Mouse (Mus musculus) CH12.LX (cell line): ENCODE measurements around the gene Trak2. TPM values are rescaled to one million over a fixed set of nuclear protein-coding genes. Genes with fewer than 3 reads are reported as not detected.

ENCODE experiments used
- polyA plus RNA-seq: library from polyadenylated mRNA; unstranded; fragments of >175 nt; gene quantifications from 2 replicates; pipeline ENCODE4 v1.2.1, GENCODE M21; 2012; ENCODE audit warnings: low read depth; ENCODE audit not compliant: insufficient read length
- total RNA-seq, 2 experiments: library from RNA; depleted of rRNA; stranded (reverse); fragments of 300-350 nt in 1 of 2; fragments of >200 nt in 1 of 2; gene quantifications; 2 replicates each; pipeline ENCODE4 v1.2.3; 2012 to 2014

Trak2 gene
- total and polyA plus RNA-seq, 3 experiments = 7.7 to 16.7 (median 11.4) TPM

Other genes with a start within 250 kb of the Trak2 start
- gene Casp8, start 178.1 kb downstream of the Trak2 start, total RNA-seq (2012; rRNA removed) = 36.2 and 42.6 TPM in 2 replicates
- gene Casp8, start 178.1 kb downstream of the Trak2 start, total RNA-seq (2014; rRNA removed) = 59.3 and 69.9 TPM in 2 replicates
- gene Casp8, start 178.1 kb downstream of the Trak2 start, polyA plus RNA-seq = 53.3 and 64.9 TPM in 2 replicates
- gene Stradb, start 92 bp upstream of the Trak2 start, total RNA-seq (2012; rRNA removed) = 2.5 and 3.4 TPM in 2 replicates
- gene Stradb, start 92 bp upstream of the Trak2 start, total RNA-seq (2014; rRNA removed) = 4.4 and 5.0 TPM in 2 replicates
- 5.7 and 6.1 TPM in 2 replicates for gene Stradb, start 92 bp upstream of the Trak2 start, polyA plus RNA-seq
- not detected in 2 replicates for gene C2cd6, start 121.5 kb upstream of the Trak2 start, total RNA-seq (2012; rRNA removed)
- gene C2cd6, start 121.5 kb upstream of the Trak2 start, total RNA-seq (2014; rRNA removed) = not detected in 2 replicates
- gene C2cd6, start 121.5 kb upstream of the Trak2 start, polyA plus RNA-seq = not detected in 2 replicates
- 4.0 and 4.4 TPM in 2 replicates for gene Tmem237, start 147.0 kb upstream of the Trak2 start, total RNA-seq (2012; rRNA removed)
- gene Tmem237, start 147.0 kb upstream of the Trak2 start, total RNA-seq (2014; rRNA removed) = 8.5 and 10.3 TPM in 2 replicates
- 6.0 and 8.2 TPM in 2 replicates for gene Tmem237, start 147.0 kb upstream of the Trak2 start, polyA plus RNA-seq
- gene Mpp4, start 190.0 kb upstream of the Trak2 start, total RNA-seq (2012; rRNA removed) = 1.1 and 1.7 TPM in 2 replicates
- gene Mpp4, start 190.0 kb upstream of the Trak2 start, total RNA-seq (2014; rRNA removed) = 0.79 and 1.1 TPM in 2 replicates
- 1.6 and 2.8 TPM in 2 replicates for gene Mpp4, start 190.0 kb upstream of the Trak2 start, polyA plus RNA-seq